Mouse (Mus musculus): Measurements from ENCODE around the gene Gatad2b. TPM values are rescaled to one million over a fixed set of nuclear protein-coding genes. Genes with fewer than 3 reads are reported as not detected.
"Not testable (repeated sequence)": the region's sequence is repeated elsewhere in the genome, so short reads cannot be mapped to it uniquely, and the experiment has no call there.

Gatad2b gene
- total RNA-seq, 2 experiments from 2014 or later: 55.5 to 65.9 TPM

GRCm38 (mm10) chr3:90265932-90266741 is 26.8 kb upstream of the Gatad2b start:
- no peak for DNase-seq

GRCm38 (mm10) chr3:90266901-90267775 is 25.8 kb upstream of the Gatad2b start:
- no peak for DNase-seq

GRCm38 (mm10) chr3:90268190-90268589 is 24.8 kb upstream of the Gatad2b start:
- no peak for DNase-seq

DNA sequence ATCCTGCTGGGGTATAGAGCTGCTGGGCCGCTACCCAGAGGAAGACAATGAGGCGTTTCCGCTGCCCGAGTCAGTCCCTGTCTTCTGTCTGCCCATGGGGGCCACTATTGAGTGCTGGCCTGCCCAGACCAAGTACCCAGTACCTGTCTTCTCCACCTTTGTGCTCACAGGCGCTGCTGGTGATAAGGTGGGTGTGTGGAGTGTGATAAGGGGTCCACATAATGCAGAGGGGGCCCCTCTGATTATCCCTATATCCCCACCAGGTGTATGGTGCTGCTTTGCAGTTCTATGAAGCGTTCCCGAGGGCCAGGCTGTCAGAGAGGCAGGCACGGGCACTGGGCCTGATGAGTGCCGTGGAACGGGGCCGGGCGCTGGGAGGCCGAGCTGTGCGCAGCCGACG is 24.0 kb upstream of the Gatad2b start:
- DNase-seq: no peak

GRCm38 (mm10) chr3:90270784-90271183 is 22.2 kb upstream of the Gatad2b start:
- DNase-seq: no peak

- no peak for DNase-seq
Observed at GRCm38 (mm10) chr3:90272170-90272569, 20.8 kb upstream of the Gatad2b start.

GRCm38 (mm10) chr3:90273855-90274254 is 19.1 kb upstream of the Gatad2b start:
- no peak for DNase-seq

DNA sequence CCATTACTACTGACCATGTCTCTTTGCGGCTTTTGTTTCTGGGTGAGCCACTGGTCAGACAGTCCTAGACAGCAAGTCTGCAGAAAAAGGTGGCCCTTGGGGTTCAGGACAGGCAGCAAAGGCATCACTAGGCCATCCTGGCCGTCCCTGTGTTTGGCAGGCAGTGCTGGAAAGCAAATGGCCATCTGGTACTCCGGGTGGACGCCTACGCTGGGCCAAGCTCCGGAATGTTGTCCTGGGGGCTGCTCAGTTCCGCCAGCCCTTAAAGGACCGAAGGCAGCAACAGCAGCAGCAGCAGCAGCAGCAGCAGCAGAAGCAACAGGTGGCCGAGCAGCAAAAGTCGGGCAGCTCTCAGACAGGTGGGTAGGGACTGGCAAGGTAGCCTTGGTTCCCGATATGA is 17.7 kb upstream of the Gatad2b start:
- no peak for DNase-seq

- no peak for DNase-seq
Observed at GRCm38 (mm10) chr3:90276858-90277257, 16.1 kb upstream of the Gatad2b start.

- no peak for DNase-seq
Observed at GRCm38 (mm10) chr3:90277793-90278192, 15.2 kb upstream of the Gatad2b start.

DNA sequence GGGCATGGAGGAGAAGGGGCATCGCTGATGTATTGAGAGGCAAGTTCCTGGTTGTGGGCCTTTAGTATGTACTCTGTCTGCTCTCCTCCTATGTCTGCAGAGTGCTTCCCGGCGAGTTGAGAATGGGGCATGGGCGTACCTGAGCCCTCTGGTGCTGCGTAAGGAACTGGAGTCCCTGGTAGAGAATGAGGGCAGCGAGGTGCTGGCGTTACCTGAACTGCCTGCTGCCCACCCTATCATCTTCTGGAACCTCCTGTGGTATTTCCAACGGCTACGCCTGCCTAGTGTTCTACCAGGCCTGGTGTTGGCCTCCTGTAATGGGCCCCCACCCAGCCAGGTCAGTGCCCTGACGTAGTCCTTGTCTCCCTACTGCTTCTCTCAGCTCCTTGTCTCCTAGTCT is 14.8 kb upstream of the Gatad2b start:
- DNase-seq: no peak

DNA sequence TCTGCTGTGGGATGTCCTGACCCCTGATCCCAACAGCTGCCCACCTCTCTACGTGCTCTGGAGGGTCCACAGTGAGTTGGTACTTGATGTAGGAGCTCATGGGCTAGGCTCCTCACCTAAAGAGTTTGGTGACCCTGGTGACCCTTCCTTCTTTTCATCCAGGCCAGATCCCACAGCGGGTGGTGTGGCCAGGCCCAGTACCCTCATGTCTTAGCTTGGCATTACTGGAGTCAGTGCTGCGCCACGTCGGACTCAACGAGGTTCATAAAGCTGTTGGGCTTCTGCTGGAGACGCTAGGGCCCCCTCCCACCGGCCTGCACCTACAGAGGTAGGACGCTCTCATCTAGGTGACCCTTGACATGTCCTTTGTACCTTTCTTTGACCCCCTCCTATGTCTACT is 13.8 kb upstream of the Gatad2b start:
- no peak for DNase-seq

- DNase-seq: no peak
Observed at GRCm38 (mm10) chr3:90279743-90280142, 13.2 kb upstream of the Gatad2b start.

- no peak for DNase-seq
Observed at GRCm38 (mm10) chr3:90280708-90281107, 12.3 kb upstream of the Gatad2b start.

DNA sequence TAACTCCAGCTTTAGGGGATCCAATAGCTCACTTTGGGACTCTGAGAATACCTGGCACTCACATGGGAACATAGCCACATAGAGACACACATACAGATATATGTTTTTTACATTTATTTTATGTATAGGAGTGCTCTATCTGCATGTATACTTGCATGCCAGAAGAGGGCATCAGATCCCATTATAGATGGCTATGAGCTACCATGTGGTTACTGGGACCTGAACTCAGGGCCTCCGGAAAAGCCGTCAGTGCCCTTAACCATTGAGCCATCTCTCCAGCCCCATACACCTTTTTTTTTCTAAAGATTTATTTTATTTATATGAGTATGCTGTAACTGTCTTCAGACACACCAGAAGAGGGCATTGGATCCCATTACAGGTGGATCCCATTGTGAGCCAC is 8.8 kb upstream of the Gatad2b start:
- no peak for DNase-seq

DNA sequence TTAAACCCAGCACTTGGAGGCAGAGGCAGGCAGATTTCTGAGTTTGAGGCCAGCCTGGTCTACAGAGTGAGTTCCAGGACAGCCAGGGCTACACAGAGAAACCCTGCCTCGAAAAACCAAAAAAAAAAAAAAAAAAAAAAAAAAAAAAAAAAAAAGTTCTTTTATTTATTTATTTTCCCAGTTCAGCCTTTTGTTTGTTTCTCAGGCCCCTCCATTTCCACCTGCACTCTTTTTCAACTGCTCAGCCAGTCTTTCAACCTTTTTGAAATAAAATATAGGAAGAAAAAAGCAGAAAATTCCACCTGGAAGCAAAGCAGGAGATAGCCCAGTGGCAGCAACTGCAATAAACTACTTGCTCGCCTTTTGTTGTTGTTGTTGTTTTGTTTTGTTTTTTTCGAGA is 3.6 kb upstream of the Gatad2b start:
- not testable (repeated sequence) for DNase-seq

DNA sequence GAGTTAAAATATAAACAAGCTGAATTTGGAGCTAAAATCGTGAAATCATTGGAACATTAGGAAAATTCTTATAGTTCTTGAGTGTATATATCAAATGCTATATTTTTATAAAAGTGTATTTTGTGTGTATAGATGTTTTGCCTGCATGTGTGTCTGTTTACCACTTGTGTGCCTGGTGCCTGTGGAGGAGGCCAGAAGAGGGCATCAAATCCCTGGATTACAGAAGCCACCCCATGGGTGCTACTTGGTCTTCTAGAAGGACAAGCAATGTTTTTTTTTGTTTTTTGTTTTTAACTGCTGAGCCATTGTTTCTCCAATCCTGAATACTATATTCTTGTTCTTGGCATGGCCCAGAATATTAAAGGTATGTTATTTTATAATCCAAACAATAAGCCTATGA is 2.4 kb upstream of the Gatad2b start:
- no peak for DNase-seq

GRCm38 (mm10) chr3:90291982-90292344 is 1.0 kb upstream of the Gatad2b start:
- DNase-seq: no peak

DNA sequence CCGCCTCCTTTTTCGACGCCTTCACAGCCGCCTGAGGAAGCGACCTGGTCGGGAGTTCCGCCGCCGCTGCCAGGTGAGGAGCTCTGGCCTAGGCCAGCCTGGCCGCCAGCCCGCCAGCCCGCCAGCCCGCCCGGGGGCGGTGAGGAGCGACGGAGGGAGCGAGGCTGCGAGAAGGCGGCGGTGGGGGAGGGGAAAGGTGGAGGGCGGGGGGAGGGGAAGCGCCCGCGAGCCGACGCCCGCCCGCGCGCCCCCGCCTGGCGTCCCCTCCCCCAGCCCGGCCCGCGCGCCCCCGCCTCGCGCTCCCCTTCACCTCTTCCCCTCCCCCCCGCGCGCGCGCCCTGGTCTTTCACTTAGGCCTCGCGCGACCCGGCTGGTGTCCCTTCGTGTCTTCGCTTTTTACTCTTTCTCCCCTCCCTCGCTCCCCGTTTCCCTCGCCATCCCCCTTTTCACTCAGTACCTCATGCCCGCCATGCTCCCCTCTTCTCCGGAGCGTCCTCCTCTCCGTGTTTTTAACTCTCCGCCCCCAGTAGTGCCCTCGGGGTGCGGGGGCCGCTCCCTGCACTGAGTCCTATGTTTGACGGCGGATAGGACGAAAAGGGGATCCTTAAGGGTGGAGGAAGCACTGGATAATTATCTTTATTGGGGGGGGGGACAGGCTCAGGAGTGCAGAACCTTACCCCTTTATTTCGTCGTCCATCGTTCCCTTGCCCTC is 530 bp downstream of the Gatad2b start:
- DNase-seq: peak; percentile 85

DNA sequence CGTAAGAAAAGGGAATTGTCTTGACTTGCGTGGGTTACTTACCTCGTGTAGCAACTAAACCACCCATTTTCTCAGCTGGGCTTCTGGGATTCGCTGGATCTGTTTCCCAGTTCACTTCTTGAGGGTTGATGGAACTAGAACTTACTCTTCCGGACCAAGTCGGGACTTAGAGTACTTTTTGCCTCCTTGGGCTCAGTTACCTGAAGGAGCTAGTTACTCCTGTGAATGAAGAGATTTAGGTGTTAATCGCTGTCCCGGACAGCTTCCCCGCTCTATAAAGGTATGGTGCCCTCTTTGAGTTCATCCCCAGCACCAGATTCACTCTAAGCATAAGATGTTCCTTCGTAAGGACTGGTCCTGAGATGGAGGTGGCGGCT is 1.1 kb downstream of the Gatad2b start:
- DNase-seq: peak; percentile 18

DNA sequence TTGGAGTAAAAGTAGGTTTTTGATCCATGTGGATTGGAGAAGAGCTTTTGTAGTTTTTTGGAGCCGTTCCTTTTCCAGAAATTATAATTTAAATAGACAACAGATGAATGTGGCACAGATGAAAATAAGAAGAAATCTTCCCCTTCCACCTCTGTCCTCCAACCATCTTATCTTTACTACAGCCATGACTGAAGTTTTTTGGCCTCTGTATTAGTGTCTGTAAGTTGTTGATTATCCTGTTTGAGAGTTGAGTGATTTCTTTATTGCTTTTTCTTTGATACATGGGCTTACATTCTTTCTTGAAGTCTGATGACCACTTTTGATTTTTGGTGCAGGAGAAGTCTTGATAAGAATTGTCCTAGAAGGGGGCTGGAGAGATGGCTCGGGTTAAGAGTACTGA is 1.7 kb downstream of the Gatad2b start:
- DNase-seq: no peak

- no peak for DNase-seq
Observed at GRCm38 (mm10) chr3:90305801-90306200, 12.8 kb downstream of the Gatad2b start.

- DNase-seq: no peak
Observed at GRCm38 (mm10) chr3:90309589-90309988, 16.6 kb downstream of the Gatad2b start.
